25 mouse cellular contexts compared by ENCODE assay signal in the genomic region with DNA sequence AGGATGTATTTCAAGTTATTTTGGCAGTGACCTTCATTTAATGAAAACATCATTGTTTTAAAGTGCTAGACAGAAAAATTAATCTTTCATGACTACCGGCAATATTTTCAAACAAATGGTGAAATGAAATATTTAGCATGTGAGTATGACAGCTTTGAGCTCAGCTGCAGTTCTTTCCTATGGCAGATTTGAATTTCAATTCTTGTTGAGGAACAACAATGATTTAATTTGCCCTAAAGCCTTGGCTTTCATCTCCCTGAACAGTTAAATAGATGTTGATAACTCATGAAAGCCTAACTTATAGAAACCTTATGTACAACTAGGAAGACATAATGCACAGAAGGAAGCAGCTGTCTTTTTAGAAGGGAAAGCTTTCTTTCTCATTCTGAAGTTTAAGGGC.
DNase-seq lines count a peak whose midpoint lies in the region; ATAC-seq and TF ChIP-seq lines count a peak whose summit lies in the region.
"Had no signal": no experiment of that assay in that cellular context is flagged by ENCODE, and none has a peak within 500 bp of the region (broad histone marks: within the 10 kb centered on the region; RNA-seq: fewer than 3 reads in every experiment).

No protein-coding gene starts in this region.

- TF ChIP-seq CTCF in forebrain, postnatal 0 days (IDR thresholded peaks at IDR 0.05; ENCODE audit: low read depth) = no peak

- no peaks in the 10 kb centered on the region for H3K4me1 ChIP-seq in embryonic facial prominence, embryonic 14.5 days (ENCODE audit: control insufficient read depth, insufficient read depth, low read length)
- no peaks in the 10 kb centered on the region for H3K4me1 ChIP-seq in embryonic facial prominence, embryonic 10.5 days
- no peaks in the 10 kb centered on the region for H3K4me1 ChIP-seq in forebrain, postnatal 0 days (ENCODE audit: insufficient read depth)
- no peaks in the 10 kb centered on the region for H3K4me1 ChIP-seq in forebrain, embryonic 13.5 days
- H3K4me1 ChIP-seq: embryonic facial prominence, embryonic 12.5 days; heart, embryonic 12.5 days; heart, embryonic 15.5 days; hindbrain, embryonic 10.5 days; hindbrain, embryonic 13.5 days; intestine, embryonic 15.5 days had no signal

- H3K27me3 ChIP-seq in embryonic facial prominence, embryonic 14.5 days (replicated peaks; ENCODE audit: control insufficient read depth, insufficient read depth, low read length) = no peaks in the 10 kb centered on the region
- no peaks in the 10 kb centered on the region for H3K27me3 ChIP-seq in embryonic facial prominence, embryonic 10.5 days (replicated peaks; ENCODE audit: low read depth, poor library complexity, severe bottlenecking)
- no peaks in the 10 kb centered on the region for H3K27me3 ChIP-seq in forebrain, postnatal 0 days (ENCODE audit: insufficient read depth, low read length)
- no peaks in the 10 kb centered on the region for H3K27me3 ChIP-seq in forebrain, embryonic 13.5 days
- H3K27me3 ChIP-seq: embryonic facial prominence, embryonic 12.5 days; heart, embryonic 12.5 days; heart, embryonic 15.5 days; hindbrain, embryonic 13.5 days; intestine, embryonic 15.5 days had no signal

- WGBS in embryonic facial prominence, embryonic 14.5 days = 47% methylated on average over 1 of the region's 1 CpGs
- WGBS in embryonic facial prominence, embryonic 10.5 days = 85% methylated on average over 1 of the region's 1 CpGs
- 54% methylated on average over 1 of the region's 1 CpGs for WGBS in forebrain, postnatal 0 days
- 91% methylated on average over 1 of the region's 1 CpGs for WGBS in forebrain, embryonic 13.5 days

- H3K9me3 ChIP-seq in embryonic facial prominence, embryonic 14.5 days (ENCODE audit: control insufficient read depth, low read length) = no peaks in the 10 kb centered on the region
- H3K9me3 ChIP-seq in embryonic facial prominence, embryonic 10.5 days = no peaks in the 10 kb centered on the region
- H3K9me3 ChIP-seq in forebrain, postnatal 0 days (ENCODE audit: low read length) = no peaks in the 10 kb centered on the region
- H3K9me3 ChIP-seq in forebrain, embryonic 13.5 days (replicated peaks) = no peaks in the 10 kb centered on the region
- H3K9me3 ChIP-seq: embryonic facial prominence, embryonic 12.5 days; heart, embryonic 12.5 days; heart, embryonic 15.5 days; hindbrain, embryonic 10.5 days; hindbrain, embryonic 13.5 days; intestine, embryonic 15.5 days had no signal

- no peaks in the 10 kb centered on the region for H3K36me3 ChIP-seq in embryonic facial prominence, embryonic 14.5 days (ENCODE audit: control insufficient read depth, insufficient read depth, low read length)
- H3K36me3 ChIP-seq in embryonic facial prominence, embryonic 10.5 days (replicated peaks) = no peaks in the 10 kb centered on the region
- no peaks in the 10 kb centered on the region for H3K36me3 ChIP-seq in forebrain, postnatal 0 days (ENCODE audit: insufficient read depth)
- no peaks in the 10 kb centered on the region for H3K36me3 ChIP-seq in forebrain, embryonic 13.5 days (ENCODE audit: poor library complexity, severe bottlenecking)
- H3K36me3 ChIP-seq: embryonic facial prominence, embryonic 12.5 days; heart, embryonic 12.5 days; heart, embryonic 15.5 days; hindbrain, embryonic 10.5 days; hindbrain, embryonic 13.5 days; intestine, embryonic 15.5 days had no signal

- no peak overlapping the region for H3K9ac ChIP-seq in embryonic facial prominence, embryonic 14.5 days (ENCODE audit: low read depth, low read length)
- no peak overlapping the region for H3K9ac ChIP-seq in forebrain, postnatal 0 days
- H3K9ac ChIP-seq in forebrain, embryonic 13.5 days = no peak overlapping the region
- H3K9ac ChIP-seq: embryonic facial prominence, embryonic 12.5 days; heart, embryonic 12.5 days; heart, embryonic 15.5 days; hindbrain, embryonic 13.5 days; intestine, embryonic 15.5 days had no signal

- ATAC-seq in embryonic facial prominence, embryonic 14.5 days (ENCODE audit: low read depth) = no peak
- no peak for ATAC-seq in forebrain, postnatal 0 days
- no peak for ATAC-seq in forebrain, embryonic 13.5 days
- ATAC-seq: activated CD4-positive, CD25-positive, alpha-beta regulatory T cell, adult 4 months; hindbrain, embryonic 16.5 days; intestine, embryonic 15.5 days had no signal

- H3K27ac ChIP-seq in embryonic facial prominence, embryonic 14.5 days (replicated peaks; ENCODE audit: low read depth, low read length) = no peak overlapping the region
- H3K27ac ChIP-seq in embryonic facial prominence, embryonic 10.5 days (replicated peaks) = no peak overlapping the region
- no peak overlapping the region for H3K27ac ChIP-seq in forebrain, postnatal 0 days (ENCODE audit: low read depth, low read length)
- no peak overlapping the region for H3K27ac ChIP-seq in forebrain, embryonic 13.5 days
- H3K27ac ChIP-seq: embryonic facial prominence, embryonic 12.5 days; heart, embryonic 15.5 days; hindbrain, embryonic 10.5 days; hindbrain, embryonic 13.5 days; intestine, embryonic 15.5 days had no signal

- no peak overlapping the region for H3K4me3 ChIP-seq in embryonic facial prominence, embryonic 14.5 days (ENCODE audit: low read depth, low read length)
- no peak overlapping the region for H3K4me3 ChIP-seq in embryonic facial prominence, embryonic 10.5 days
- H3K4me3 ChIP-seq in forebrain, postnatal 0 days (ENCODE audit: low read depth, low read length) = no peak overlapping the region
- no peak overlapping the region for H3K4me3 ChIP-seq in forebrain, embryonic 13.5 days
- H3K4me3 ChIP-seq: embryonic facial prominence, embryonic 12.5 days; erythroblast, embryonic 14.5 days; heart, embryonic 12.5 days; heart, embryonic 15.5 days; hindbrain, embryonic 10.5 days; hindbrain, embryonic 13.5 days; intestine, embryonic 15.5 days had no signal

- no peak overlapping the region for H3K4me2 ChIP-seq in embryonic facial prominence, embryonic 14.5 days (ENCODE audit: low read depth, low read length)
- no peak overlapping the region for H3K4me2 ChIP-seq in forebrain, postnatal 0 days (ENCODE audit: low read depth)
- no peak overlapping the region for H3K4me2 ChIP-seq in forebrain, embryonic 13.5 days
- H3K4me2 ChIP-seq: embryonic facial prominence, embryonic 12.5 days; heart, embryonic 12.5 days; heart, embryonic 15.5 days; hindbrain, embryonic 13.5 days; intestine, embryonic 15.5 days had no signal

- peak; percentile 1 for DNase-seq in embryonic facial prominence, embryonic 14.5 days (ENCODE audit: low spot score)
- DNase-seq in embryonic facial prominence, embryonic 10.5 days (ENCODE audit: low spot score) = no peak
- DNase-seq in forebrain, postnatal 0 days = peak; percentile 5
- DNase-seq in brain, adult 2 months (ENCODE audit: low read depth, low spot score) = peak; percentile 2
- DNase-seq in adrenal gland, adult (ENCODE audit: inconsistent age in 2 of 2, low spot score in 1 of 2) = no peak
- DNase-seq: adrenal gland, postnatal 10 days; adrenal gland, postnatal 36 days; cerebellum, adult 18-20 months; cerebellum, adult 9-10 months; cerebellum, postnatal 14 days; gastrocnemius, postnatal 25 days; heart, adult 18-20 months; heart, postnatal 10 days; heart, postnatal 36 days; kidney, adult 11 months had no signal

Comparison
In these comparisons a context has a peak if more than half of its experiments do, and no peak if none do; other contexts are left out.
1. DNase-seq: peak in embryonic facial prominence, embryonic 14.5 days (single experiment), forebrain, postnatal 0 days (single experiment) and brain, adult 2 months (single experiment); none in embryonic facial prominence, embryonic 10.5 days (single experiment) and adrenal gland, adult (0 of 2).